Mouse (Mus musculus) forebrain, embryonic 11.5 days (tissue): ENCODE measurements around the gene Upk2. TPM values are rescaled to one million over a fixed set of nuclear protein-coding genes. Genes with fewer than 3 reads are reported as not detected.
"Not testable (repeated sequence)": the region's sequence is repeated elsewhere in the genome, so short reads cannot be mapped to it uniquely, and the experiment has no call there.

ENCODE experiments used
- ATAC-seq: fragments of 200-750 bp; cut with Nextera tagmentation; replicated peaks from 2 replicates; pipeline ENCODE4 v1.8.0; 2017; ENCODE audit warnings: moderate TSS enrichment; ENCODE audit not compliant: low FRiP score
- DNase-seq: peaks from one replicate; pipeline ENCODE4 v3.0.0-alpha.2; 2017; ENCODE audit warnings: low spot score
- H3K27ac ChIP-seq: fragments of 300-500 bp; sonication (generic); 2 replicates; pipeline ENCODE4 v1.5.1; 2014; ENCODE audit warnings: low read depth, low read length
- H3K27me3 ChIP-seq: fragments of 300-500 bp; sonication (generic); 2 replicates; pipeline ENCODE4 v1.6.1; 2014; ENCODE audit warnings: mild to moderate bottlenecking, low read length, mixed read lengths; ENCODE audit not compliant: control insufficient read depth, insufficient read depth
- H3K36me3 ChIP-seq: fragments of 300-500 bp; sonication (generic); 2 replicates; pipeline ENCODE4 v1.6.1; 2014; ENCODE audit warnings: mild to moderate bottlenecking, low read length, moderate library complexity, mixed read lengths; ENCODE audit not compliant: control insufficient read depth, insufficient read depth
- H3K4me1 ChIP-seq: fragments of 300-500 bp; sonication (generic); replicated peaks from 2 replicates; pipeline ENCODE4 v1.6.1; 2014; ENCODE audit warnings: low read length, mixed read lengths; ENCODE audit not compliant: control insufficient read depth, insufficient read depth
- H3K4me2 ChIP-seq: fragments of 300-500 bp; sonication (generic); 2 replicates; pipeline ENCODE4 v1.6.1; 2014; ENCODE audit warnings: low read depth, mild to moderate bottlenecking, low read length, moderate library complexity, mixed read lengths; ENCODE audit not compliant: severe bottlenecking
- H3K4me3 ChIP-seq: fragments of 300-500 bp; sonication (generic); 2 replicates; pipeline ENCODE4 v1.5.1; 2014; ENCODE audit warnings: low read depth, low read length
- H3K9ac ChIP-seq: fragments of 300-500 bp; sonication (generic); 2 replicates; pipeline ENCODE4 v1.6.1; 2014; ENCODE audit warnings: low read length
- H3K9me3 ChIP-seq: fragments of 300-500 bp; sonication (generic); 2 replicates; pipeline ENCODE4 v1.6.1; 2016; ENCODE audit warnings: low read length, mixed read lengths; ENCODE audit not compliant: control insufficient read depth
- WGBS: fragments of 180-500 bp; shearing (Covaris S2); extraction: QIAGEN DNeasy Blood & Tissue Kit; methylation state at CpG from one replicate; pipeline ENCODE4 v1.1.7; 2014; 5-methylcytosine and 5-hydroxymethylcytosine counted together
- polyA plus RNA-seq: library from polyadenylated mRNA; unstranded; fragments of >200 nt; fragmentation: Nextera tagmentation; extraction: Ambion mirVana; gene quantifications from 2 replicates; pipeline ENCODE4 v1.2.1, GENCODE M21; 2014

Upk2 gene
- polyA plus RNA-seq, 1 experiment from 2014 or later = not detected

DNA sequence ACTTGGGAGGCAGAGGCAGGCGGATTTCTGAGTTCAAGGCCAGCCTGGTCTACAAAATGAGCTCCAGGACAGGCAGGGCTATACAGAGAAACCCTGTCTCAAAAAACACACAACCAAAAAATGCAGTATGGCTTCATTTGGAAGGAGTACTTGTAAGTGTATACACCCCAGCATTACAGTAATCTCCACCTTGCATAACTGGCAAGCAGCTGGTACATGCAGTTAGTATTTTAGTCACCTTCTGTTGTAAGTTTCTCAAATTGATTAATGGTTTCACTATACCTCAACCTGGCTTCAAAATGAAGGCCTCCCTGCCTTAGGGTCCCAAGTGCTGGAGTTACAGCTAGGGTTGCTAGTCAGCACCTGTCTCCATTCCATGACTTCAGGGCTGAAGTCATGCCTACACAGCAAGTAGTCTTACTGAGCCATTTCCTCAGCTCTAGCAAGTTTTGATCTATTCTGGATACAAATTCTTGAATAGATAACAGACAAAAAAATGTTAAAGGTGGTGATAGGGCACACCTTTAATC, 43.1 kb downstream of the Upk2 start:
- DNase-seq = no peak
- 93% methylated on average over 1 of the region's 1 CpGs for WGBS

DNA sequence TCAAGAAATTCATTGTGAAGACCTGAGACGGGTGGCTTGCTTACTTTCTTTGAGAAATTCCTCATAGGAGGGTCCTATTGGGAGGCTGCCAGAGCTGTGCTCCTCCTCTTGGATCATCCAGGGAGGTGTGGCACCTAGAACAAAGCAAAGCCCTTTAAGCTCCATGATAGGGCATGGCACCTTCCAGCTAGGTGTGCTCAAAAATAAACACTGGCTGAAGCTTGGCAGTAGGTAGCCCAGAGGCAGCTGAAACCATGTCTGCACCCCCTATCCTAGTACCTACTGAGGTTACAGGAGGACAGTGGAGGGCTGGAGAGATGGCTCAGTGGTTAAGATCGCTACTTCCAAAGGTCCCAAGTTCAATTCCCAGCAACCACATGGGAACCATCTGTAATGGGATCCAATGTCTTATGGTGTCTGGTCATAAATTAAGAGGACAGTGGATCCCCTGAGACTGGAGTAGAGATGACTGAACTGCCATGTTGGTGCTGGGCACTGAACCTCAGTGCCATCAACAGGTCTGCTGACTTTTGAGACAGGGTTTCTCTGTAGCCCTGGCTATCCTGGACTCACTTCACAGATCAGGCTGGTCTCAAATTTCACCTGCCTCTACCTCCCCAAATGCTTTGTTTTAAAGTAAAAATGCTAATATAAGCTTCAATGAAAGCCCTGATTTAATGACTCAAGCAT, 44.0 kb downstream of the Upk2 start:
- H3K9ac ChIP-seq = no peak overlapping the region
- H3K36me3 ChIP-seq = peaks cover 20% of the 10 kb centered on the region; the same call in 1 of the 2 replicates
- H3K9me3 ChIP-seq = no peaks in the 10 kb centered on the region
- H3K27me3 ChIP-seq = no peaks in the 10 kb centered on the region
- ATAC-seq (no peak), DNase-seq (no peak)
- 87% methylated on average over 2 of the region's 2 CpGs for WGBS
- H3K27ac ChIP-seq = no peak overlapping the region
- H3K4me2 ChIP-seq = no peak overlapping the region
- peaks cover 4% of the 10 kb centered on the region; the same call in 1 of the 2 replicates for H3K4me1 ChIP-seq
- no peak overlapping the region for H3K4me3 ChIP-seq

More for the DNA sequence above, 43.1 kb downstream of the Upk2 start:
- no peak overlapping the region for H3K27ac ChIP-seq
- H3K9me3 ChIP-seq = no peaks in the 10 kb centered on the region
- H3K4me3 ChIP-seq = no peak overlapping the region
- H3K27me3 ChIP-seq = no peaks in the 10 kb centered on the region
- H3K9ac ChIP-seq = no peak overlapping the region
- H3K4me2 ChIP-seq = no peak overlapping the region
- ATAC-seq = no peak
- H3K36me3 ChIP-seq = peaks cover 23% of the 10 kb centered on the region; the same call in 1 of the 2 replicates
- H3K4me1 ChIP-seq = peaks cover 4% of the 10 kb centered on the region; the same call in 1 of the 2 replicates

DNA sequence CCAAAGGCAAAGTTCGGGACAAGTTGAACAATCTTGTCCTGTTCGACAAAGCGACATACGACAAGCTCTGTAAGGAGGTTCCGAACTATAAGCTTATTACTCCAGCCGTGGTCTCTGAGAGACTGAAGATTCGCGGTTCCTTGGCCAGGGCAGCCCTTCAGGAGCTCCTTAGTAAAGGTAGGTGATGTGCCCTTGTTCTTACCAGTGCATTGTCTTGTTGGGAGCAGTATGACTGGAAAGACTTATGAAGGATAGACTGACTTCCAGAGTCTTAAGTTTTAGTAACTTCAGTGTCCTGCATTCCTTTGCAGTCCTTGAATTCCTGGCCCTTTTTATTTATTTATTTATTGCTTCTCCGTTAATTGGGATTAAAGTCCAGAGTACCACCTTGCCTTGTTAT, 46.1 kb downstream of the Upk2 start:
- H3K4me1 ChIP-seq, H3K9me3 ChIP-seq, DNase-seq, H3K27ac ChIP-seq, ATAC-seq, H3K27me3 ChIP-seq, H3K9ac ChIP-seq: not testable (repeated sequence)
- peaks cover 20% of the 10 kb centered on the region; the same call in 1 of the 2 replicates for H3K36me3 ChIP-seq
- H3K4me2 ChIP-seq = peak overlapping the region; percentile 74
- 89% methylated on average over 9 of the region's 9 CpGs for WGBS
- H3K4me3 ChIP-seq = peak overlapping the region; percentile 84

DNA sequence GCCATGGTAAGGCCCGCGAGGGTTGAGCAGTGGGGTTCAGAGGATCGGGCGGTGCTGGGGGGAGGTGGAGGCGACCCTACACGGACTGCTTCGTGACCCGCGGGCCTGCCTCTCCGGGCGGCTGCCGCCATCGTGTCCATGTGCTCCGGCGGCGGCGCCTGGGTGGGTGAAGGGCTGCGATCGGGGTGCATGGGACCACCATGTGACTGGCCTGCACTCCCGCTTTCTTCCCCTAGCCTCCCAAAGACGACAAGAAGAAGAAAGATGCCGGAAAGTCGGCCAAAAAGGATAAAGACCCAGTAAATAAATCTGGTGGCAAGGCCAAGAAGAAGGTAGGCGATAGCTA, 47.1 kb downstream of the Upk2 start:
- no peaks in the 10 kb centered on the region for H3K27me3 ChIP-seq
- peaks cover 4% of the 10 kb centered on the region; the same call in 1 of the 2 replicates for H3K4me1 ChIP-seq
- H3K9me3 ChIP-seq = no peaks in the 10 kb centered on the region
- peak overlapping the region; percentile 86 for H3K27ac ChIP-seq
- peak overlapping the region; percentile 84 for H3K9ac ChIP-seq
- peak overlapping the region; percentile 74 for H3K4me2 ChIP-seq
- peak overlapping the region; percentile 84 for H3K4me3 ChIP-seq
- H3K36me3 ChIP-seq = peaks cover 17% of the 10 kb centered on the region; the same call in 1 of the 2 replicates
- DNase-seq = no peak
- under 1% methylated on average over 22 of the region's 24 CpGs for WGBS
- no peak for ATAC-seq

DNA sequence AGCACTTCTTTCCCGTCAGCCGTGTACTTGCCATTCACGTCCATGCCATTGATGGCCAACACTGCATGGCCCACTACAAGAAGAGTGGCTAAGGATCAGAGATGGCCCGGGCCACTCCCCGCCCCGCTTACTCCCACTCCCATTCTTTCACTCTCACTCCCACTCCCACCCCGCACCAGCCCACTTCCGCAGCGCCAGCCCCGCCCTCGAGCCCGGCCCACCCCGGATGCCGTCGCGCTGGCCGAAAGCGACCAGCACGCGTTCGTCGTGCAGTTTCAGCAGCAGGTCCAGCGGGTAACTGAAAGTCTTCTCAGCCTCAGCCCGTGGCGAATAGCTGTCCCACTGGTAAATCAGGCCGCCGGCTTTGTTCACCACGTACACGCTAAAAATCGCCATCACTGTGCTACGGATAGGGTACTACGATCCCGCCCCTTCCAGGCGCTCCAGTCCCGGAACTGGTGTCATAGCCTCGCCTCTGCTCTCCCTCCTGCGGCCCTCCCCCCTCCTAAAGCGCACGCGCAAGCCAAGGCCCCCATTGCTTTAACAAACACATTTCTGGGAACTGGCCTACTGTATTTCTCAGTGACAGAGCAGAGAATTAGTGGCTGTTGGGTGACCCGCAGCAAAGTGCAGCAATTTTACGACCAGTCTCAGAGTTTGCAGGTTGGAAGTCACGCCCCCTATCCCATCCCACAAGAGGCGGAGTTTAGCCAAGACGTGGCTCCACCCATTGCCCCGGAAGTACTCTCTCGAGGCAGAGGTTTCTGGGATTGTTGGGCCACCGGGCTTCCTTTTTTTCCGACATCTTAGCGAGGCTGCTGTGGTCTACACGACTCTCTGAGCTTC, 47.6 kb downstream of the Upk2 start, which contains the start of the genes Rps25 and Trappc4:
TSS of gene Rps25 (plus strand) at position 234 of the 846 bp plus-strand sequence.
TSS of gene Trappc4 (minus strand) at position 695 of the 846 bp plus-strand sequence.
- peak within 1 kb of the TSS; percentile 84 for H3K4me3 ChIP-seq
- H3K9me3 ChIP-seq = no peaks in the 10 kb centered on the region
- H3K27ac ChIP-seq = peak within 1 kb of the TSS; percentile 86
- DNase-seq (peak; percentile 95), ATAC-seq (peak; percentile 95)
- no peaks in the 10 kb centered on the region for H3K27me3 ChIP-seq
- peaks cover 4% of the 10 kb centered on the region; the same call in 1 of the 2 replicates for H3K4me1 ChIP-seq
- peaks cover 20% of the 10 kb centered on the region; the same call in 1 of the 2 replicates for H3K36me3 ChIP-seq
- H3K4me2 ChIP-seq = peak within 1 kb of the TSS; percentile 74
- under 1% methylated on average over 51 of the region's 51 CpGs for WGBS
- peak within 1 kb of the TSS; percentile 84 for H3K9ac ChIP-seq

DNA sequence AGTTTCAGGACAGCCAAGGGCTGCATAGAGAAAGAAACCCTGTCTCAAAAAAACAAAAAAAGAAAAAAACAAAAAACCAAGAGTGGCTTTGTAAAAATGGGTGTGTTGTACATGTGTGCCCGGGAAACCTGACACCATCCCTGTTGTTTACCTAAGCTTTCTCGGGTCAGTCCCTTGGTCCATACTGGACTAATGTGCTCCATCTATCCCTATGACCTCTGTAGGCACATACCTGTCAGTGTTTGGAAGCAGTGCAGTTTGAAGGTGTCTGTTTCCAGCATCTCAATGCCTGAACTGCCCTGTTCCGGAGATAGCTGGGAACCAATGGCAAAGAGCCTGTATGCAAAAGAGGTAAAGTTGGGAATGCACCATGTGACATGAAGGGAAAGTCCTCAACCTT, 49.8 kb downstream of the Upk2 start:
- 85% methylated on average over 3 of the region's 3 CpGs for WGBS
- H3K4me2 ChIP-seq = no peak overlapping the region
- no peaks in the 10 kb centered on the region for H3K9me3 ChIP-seq
- ATAC-seq (no peak), DNase-seq (no peak)
- H3K9ac ChIP-seq = no peak overlapping the region
- peaks cover 15% of the 10 kb centered on the region; the same call in 1 of the 2 replicates for H3K36me3 ChIP-seq
- no peaks in the 10 kb centered on the region for H3K27me3 ChIP-seq
- no peak overlapping the region for H3K4me3 ChIP-seq
- H3K4me1 ChIP-seq = peaks cover 4% of the 10 kb centered on the region; the same call in 1 of the 2 replicates
- H3K27ac ChIP-seq = no peak overlapping the region

Other genes with a start within 250 kb of the Upk2 start
- 25.9 and 26.2 TPM in 2 replicates for gene Cbl, start 220.9 kb downstream of the Upk2 start, polyA plus RNA-seq
- not detected in 2 replicates for gene Ccdc153, start 214.3 kb downstream of the Upk2 start, polyA plus RNA-seq
- 0.16 TPM in 2 replicates for gene Pdzd3, start 203.5 kb downstream of the Upk2 start, polyA plus RNA-seq
- 3.2 and 3.6 TPM in 2 replicates for gene Nlrx1, start 186.4 kb downstream of the Upk2 start, polyA plus RNA-seq
- 6.7 and 9.6 TPM in 2 replicates for gene Abcg4, start 166.4 kb downstream of the Upk2 start, polyA plus RNA-seq
- gene Hinfp, start 149.3 kb downstream of the Upk2 start, polyA plus RNA-seq = 25.8 and 27.4 TPM in 2 replicates
- 12.2 and 13.7 TPM in 2 replicates for gene C2cd2l, start 134.7 kb downstream of the Upk2 start, polyA plus RNA-seq
- 47.7 and 49.1 TPM in 2 replicates for gene Dpagt1, start 129.0 kb downstream of the Upk2 start, polyA plus RNA-seq
- 463 and 498 TPM in 2 replicates for gene H2afx, start 120.3 kb downstream of the Upk2 start, polyA plus RNA-seq
- 155 and 166 TPM in 2 replicates for gene Hmbs, start 110.7 kb downstream of the Upk2 start, polyA plus RNA-seq
- 32.2 and 35.7 TPM in 2 replicates for gene Vps11, start 93.3 kb downstream of the Upk2 start, polyA plus RNA-seq
- gene Hyou1, start 75.5 kb downstream of the Upk2 start, polyA plus RNA-seq = 32.5 and 35.2 TPM in 2 replicates
- 24.8 and 24.9 TPM in 2 replicates for gene Slc37a4, start 58.1 kb downstream of the Upk2 start, polyA plus RNA-seq
- 1,614 and 1,699 TPM in 2 replicates for gene Rps25, start 47.8 kb downstream of the Upk2 start, polyA plus RNA-seq
- 186 and 188 TPM in 2 replicates for gene Trappc4, start 47.4 kb downstream of the Upk2 start, polyA plus RNA-seq
- 25.5 and 26.8 TPM in 2 replicates for gene Ccdc84, start 36.4 kb downstream of the Upk2 start, polyA plus RNA-seq
- not detected in 2 replicates for gene Foxr1, start 13.8 kb downstream of the Upk2 start, polyA plus RNA-seq
- gene Bcl9l, start 27.8 kb upstream of the Upk2 start, polyA plus RNA-seq = 8.7 and 10.6 TPM in 2 replicates
- 0.09 TPM in 1 of 2 replicates, not detected in the other for gene Cxcr5, start 106.9 kb upstream of the Upk2 start, polyA plus RNA-seq
- gene Ddx6, start 149.9 kb upstream of the Upk2 start, polyA plus RNA-seq = 16.2 and 17.2 TPM in 2 replicates
- not detected in 2 replicates for gene Treh, start 218.3 kb upstream of the Upk2 start, polyA plus RNA-seq